Mouse (Mus musculus): ENCODE results near the gene Slc25a44.
A peak's percentile ranks its signal among the peaks of the same experiment; 100 is the strongest.

The Slc25a44 gene

DNA sequence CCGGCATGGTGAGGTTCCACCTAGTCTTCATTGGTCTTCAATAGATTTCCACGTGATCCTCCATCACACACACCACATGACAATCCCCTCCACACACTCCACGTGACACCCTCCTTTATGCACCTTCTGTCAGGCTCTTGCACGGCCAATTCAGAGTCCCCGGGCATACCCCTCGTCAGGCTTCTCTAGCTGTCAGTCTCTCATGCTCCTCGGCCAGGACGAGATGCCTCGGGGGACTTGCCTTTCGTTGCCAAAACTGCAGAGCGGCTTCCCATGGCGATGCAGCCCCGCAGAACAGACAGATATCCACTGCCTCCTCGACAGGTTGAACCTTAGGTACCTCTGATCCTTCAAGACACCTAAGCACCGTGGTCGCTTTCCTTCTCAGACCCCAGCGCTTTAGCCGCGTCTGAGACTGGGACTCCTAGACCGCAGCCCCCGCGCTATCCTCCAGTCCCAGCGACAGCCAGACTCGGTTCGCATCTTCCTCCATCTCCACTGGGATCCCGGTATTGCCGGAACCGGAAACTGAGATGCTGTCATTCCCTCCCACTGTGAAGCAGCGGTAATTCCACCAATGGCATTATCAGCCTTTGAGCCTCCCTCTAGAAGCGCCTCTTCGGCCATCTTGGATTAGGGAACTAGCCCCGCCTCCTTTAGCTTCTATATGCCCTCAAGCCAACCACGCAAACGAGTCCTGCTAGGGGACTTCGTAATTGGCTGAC, at the start of gene Slc25a44:
TSS of gene Slc25a44 (minus strand) at position 535 of the 725 bp plus-strand sequence.
- TF ChIP-seq GATA4 (IDR thresholded peaks at IDR 0.05; ENCODE audit: insufficient replicate concordance, low read length), result peak; percentile 10; the same call in 1 of the 2 replicates

DNA sequence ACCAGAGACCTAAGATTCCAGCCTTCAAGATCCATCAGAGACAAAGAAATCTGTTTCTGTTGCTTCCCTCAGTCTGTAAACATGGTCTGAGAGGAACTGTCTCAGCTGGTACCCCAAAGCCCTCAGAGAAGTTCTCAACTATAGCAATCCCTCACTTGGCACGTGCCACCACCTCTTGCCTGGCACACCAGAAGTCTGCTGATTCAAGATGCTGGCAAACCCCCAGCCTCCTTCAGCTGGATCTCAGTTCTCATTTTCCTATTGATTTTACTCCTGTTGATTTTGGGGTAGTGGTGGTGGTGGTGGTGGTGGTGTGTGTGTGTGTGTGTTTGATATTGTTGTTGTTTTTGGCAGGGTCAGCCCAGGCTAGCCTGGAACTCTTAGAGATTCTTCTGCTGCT, 48.6 kb upstream of the Slc25a44 start:
- TF ChIP-seq GATA4 (IDR thresholded peaks at IDR 0.05; ENCODE audit: insufficient replicate concordance, low read length), result no peak

DNA sequence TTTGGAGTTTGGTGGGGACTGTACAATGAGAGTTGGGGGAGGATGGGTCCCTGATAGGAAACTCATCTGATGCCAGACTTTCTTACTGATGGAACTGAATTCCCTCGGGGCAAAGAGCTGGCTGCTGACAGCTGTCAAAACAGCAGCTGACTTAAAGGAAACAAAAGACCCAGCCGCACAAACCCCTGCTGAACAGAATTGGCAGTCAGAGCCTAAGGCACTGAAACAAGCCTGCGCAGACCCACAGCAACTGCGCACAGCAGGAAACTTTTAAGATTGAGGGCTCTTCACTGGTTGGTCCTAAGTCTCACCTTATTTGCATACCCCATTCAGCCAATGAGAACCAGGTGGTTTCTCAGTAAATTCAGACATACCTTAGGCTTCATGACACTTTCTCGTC, 48.1 kb upstream of the Slc25a44 start:
- TF ChIP-seq GATA4 (IDR thresholded peaks at IDR 0.05; ENCODE audit: insufficient replicate concordance, low read length), result no peak

DNA sequence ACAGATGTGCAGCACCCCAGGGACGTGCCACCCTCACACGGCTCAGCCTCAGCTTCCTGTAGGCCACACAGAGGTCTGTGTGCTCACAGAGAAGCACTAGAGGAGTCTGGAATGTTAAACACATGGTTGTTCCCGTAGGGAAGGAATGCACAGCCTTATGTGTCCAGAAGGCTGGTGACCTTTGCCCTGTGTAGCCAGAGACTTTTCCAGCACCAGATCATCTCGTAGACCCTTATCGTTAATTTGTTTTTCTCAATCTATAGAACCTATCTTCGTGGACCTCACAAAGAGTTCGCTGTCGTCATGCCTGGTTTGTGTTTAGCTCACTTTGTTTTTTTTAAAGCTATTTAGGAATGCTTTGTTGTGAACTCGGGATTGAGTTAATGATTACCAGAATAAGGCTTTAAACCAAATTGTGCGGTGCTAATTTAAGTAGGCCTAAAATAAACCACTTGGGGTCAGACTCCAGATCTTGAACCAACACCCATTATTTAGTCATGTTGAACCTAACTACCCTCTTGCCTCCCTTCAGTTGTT, 46.1 kb upstream of the Slc25a44 start:
- TF ChIP-seq GATA4 (IDR thresholded peaks at IDR 0.05; ENCODE audit: insufficient replicate concordance, low read length), result no peak

DNA sequence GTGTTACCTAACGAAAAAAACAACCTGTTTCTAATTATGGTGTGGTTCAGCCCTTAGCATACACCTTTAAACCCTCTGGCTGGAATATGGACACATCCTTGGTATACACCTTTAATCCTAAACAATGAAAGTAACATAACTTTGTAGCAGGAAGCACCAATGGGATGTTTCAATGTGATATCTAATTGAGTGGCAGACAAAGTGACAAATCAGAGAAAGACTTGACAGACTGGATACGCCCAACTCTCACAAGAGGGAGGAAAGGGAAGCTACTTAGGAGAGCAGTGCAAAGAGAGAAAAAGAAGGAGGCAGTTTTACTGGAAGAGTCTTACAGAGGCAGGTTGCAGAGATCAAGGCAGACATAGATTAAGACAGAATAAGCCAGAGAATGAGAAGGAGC, 44.5 kb upstream of the Slc25a44 start:
- no peak for TF ChIP-seq GATA4 (IDR thresholded peaks at IDR 0.05; ENCODE audit: insufficient replicate concordance, low read length)

DNA sequence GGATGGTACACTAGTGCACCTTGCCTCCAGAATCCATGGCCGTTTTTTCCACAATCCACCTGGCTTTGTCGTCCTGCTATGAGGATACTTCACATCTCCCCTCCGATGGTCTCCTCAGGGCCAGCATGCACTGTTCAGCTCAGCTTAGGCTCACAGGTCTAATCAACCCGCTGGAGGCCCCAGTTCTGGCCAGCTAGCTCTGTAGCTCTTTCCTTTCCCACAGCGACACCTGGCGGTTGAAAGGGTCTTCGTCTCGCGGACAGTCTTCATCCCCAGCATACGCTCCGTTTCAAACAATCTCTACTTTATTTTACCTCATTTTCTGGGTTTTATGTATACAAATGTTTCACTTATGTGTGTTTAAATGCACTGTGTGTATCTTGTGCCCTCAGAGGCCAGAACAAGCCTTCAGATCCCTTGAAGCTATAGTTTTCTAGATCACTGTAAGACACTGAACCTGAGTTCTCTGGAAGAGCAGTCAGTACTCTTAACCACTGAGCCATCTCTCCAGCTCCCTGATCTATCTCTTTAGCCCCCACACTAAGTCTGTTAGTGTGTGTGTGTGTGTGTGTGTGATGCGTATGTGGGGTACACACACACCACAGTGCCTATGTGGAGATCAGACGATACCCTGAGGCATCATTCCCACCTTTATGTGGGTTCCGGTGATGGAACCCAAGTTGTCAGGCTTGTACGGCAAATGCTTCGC, 42.3 kb upstream of the Slc25a44 start:
- no peak for TF ChIP-seq GATA4 (IDR thresholded peaks at IDR 0.05; ENCODE audit: insufficient replicate concordance, low read length)

DNA sequence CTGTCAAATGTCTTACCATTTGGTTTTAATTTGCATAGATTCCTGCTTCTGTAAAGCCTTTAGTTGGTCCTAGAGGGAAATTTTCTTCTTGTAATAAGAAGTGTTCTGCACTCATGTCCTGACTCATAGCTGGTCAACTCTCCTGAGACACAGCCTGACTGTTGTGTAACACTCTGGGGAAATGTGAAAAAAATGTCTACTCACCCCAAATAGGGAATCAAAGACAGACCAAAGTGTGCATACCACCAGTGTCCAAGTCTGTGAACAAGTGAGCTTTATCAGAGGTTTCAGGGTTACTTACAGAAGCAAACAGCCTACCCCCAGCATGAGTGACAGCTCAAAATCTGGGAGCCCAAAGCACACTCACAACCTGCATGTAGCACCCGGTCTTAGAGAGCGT, 40.2 kb upstream of the Slc25a44 start:
- TF ChIP-seq GATA4 (IDR thresholded peaks at IDR 0.05; ENCODE audit: insufficient replicate concordance, low read length), result no peak

DNA sequence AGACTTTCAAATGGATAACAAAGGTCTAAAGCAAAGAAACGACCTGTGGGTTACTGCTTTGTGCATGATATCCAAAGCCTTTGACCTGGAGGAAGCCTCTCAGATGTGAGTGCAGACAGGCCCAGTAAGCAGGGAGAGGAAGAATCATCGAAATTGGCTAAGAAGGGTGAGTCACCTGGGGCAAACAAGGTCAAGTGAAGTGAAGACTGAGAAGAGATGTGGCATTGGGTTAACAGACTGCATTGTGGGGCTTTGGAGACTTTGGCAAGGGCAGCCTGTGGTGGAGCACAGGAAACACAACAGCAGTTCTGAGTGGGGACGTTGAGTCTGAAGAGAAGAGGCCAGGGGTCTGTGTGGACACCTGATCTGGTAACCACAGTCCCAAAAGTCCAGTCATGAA, 39.5 kb upstream of the Slc25a44 start:
- no peak for TF ChIP-seq GATA4 (IDR thresholded peaks at IDR 0.05; ENCODE audit: insufficient replicate concordance, low read length)

DNA sequence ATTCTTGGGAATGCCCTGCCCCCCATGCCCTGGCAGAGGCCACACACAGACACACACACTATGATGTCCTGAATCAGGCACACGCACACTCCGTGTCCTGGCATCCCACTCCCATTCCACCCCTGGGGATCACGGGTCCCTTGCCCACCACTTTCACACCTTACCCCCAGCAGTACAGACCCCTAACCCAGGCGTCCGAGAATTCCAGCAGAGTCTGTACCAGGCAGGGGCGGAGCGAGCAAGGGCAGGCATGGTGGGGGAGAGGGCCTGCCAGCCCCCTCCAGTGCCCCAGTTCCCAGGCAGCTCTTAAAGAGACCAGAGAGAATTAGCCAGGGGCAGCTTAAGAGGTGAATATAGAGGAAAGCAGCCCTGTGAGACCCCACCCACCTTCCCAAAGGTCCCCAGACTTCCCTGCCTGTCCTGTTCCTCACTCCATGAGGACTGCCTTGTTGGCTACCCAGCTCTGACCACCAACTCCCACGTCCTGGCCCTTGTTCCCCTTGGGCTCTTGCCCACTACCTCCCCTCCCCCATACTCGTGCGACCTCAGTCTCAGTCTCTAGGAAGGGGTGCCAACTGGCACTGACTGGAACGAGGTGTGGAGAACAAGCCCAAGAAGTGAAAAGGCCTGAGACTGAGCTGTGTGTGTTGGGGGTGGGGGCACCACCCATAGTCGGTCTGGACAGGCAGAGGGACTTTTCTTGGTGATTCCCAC, 36.2 kb upstream of the Slc25a44 start, which contains the start of gene Sema4a:
TSS of gene Sema4a (minus strand) at position 200 of the 714 bp plus-strand sequence.
- no peak for TF ChIP-seq GATA4 (IDR thresholded peaks at IDR 0.05; ENCODE audit: insufficient replicate concordance, low read length)

DNA sequence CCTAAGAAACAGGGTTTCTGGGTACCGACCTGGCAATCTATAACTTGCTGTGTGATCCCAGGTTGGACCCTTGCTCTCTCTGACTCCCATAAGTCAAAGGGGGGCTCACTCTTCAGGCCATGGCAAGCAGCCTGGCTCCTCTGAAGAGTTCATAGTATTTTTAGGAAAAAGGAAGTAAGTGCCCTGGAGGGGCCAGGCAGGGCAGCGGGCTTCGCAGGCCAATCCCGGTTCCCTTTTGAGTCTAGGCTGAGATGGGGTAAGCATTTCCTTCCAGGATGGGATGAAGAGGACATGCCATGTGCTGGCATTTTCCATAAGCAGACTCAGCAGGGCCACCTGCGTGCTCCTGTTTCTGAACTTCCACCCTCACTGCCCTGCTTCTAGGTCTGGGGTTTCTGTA, 35.1 kb upstream of the Slc25a44 start:
- no peak for TF ChIP-seq GATA4 (IDR thresholded peaks at IDR 0.05; ENCODE audit: insufficient replicate concordance, low read length)

DNA sequence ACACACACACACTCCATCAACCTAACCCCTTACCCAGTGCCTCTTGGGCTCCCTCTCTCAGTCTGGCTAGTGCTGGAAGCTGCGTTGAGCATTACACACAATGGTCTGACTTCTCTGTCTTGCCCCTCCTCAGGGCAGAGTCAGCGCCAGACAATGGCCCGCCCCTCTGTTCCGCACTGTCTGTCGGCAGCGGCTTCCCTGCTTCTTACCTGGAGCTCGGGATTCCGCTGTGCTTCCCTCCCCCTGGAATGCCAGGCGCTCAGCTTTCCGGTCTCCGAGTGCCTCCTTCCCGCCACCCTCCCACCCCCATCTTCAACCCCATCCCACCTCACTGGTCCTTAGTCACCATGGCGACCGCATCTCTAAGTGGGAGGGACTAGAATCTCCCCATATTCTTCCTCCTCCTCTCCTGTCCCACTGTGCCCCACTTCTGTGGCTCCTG, 33.9 kb upstream of the Slc25a44 start:
- TF ChIP-seq GATA4 (IDR thresholded peaks at IDR 0.05; ENCODE audit: insufficient replicate concordance, low read length), result no peak

DNA sequence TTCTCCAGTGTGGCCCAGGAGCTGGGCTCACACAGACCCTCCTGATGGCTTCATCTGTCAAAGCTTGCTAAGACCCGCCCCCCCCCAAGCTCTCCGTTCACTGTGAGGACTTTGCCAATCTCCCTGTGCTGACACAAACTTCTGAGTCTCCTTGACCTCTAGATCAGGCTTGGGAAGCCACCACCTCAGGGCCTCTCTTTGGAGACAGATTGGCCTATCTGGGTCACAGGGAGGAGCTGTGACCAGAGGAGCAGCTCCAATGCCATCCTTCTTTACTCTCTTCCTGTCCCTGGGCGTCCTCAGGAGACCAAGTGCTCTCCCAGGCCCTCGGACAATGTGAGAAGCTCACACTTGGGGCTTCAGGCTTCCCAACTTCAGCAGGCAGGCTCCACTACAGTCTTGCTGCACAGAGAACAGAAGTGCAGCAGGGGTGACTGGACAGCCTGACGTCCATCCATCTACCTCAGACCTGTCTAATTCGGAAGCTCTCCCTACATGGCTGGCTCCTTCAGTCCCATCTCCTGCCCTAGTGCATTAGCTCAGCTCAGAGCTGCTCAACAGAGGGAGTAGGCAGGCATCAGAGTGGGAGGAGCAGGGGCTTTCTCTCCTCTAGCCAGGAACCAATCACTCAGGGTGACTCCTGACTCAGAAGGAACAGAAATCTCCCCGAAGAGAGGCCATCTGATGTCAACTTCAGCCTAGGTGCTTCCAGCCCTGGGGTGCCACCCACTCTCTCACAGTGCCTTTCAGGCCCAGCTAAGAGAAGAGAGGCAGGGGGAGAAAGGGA, 32.0 kb upstream of the Slc25a44 start:
- TF ChIP-seq GATA4 (IDR thresholded peaks at IDR 0.05; ENCODE audit: insufficient replicate concordance, low read length), result no peak

DNA sequence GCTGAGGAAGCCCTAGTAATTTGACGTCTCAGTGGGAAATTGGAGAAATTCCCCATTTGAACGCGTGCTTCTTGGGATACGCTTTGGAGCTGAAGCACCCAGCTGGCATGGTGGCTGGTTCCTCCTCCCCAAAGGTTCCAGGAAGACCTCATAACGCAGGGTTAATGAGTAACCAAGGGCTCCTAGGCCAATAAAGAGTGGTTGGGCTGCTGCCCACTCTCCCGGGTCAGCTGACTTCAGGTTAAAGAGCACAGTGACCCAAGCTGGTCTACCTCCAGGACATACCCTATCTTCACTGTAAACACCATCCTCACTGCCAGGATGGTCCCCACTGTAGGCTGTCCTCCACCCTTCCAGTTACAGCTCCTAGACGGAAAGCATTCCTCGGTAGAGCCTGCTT, 31.4 kb upstream of the Slc25a44 start:
- no peak for TF ChIP-seq GATA4 (IDR thresholded peaks at IDR 0.05; ENCODE audit: insufficient replicate concordance, low read length)

DNA sequence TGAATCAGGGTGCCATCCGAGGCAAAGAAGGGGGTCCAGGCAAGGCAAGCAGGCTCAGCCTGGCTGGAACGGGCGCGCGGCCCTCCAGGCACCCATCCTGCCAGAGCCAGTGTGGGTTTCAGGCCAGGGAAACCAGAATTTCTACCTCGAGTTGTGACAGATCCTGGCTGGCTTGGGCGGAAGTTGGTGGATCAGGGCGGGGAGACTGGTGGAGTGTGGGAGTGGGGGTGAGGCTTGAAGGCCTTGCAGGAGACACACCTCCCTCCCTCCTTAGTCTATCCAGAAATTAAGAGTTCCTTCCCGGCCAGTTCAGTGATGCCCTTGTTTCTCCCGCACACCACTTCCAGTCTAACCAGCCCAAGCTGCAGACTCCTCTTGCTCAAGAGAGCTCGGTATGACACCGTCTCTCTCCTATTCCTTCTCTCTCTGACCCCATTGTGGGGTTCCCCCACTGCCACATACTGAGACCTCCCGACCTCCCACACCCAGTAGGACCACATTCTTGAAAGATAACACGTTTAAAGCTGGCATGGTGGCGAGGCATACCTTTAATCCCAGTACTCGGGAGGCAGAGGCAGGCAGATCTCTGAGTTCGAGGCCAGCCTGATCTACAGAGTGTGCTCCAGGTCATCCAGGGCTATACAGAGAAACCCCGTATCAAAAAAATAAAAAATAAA, 30.8 kb upstream of the Slc25a44 start:
- TF ChIP-seq GATA4 (IDR thresholded peaks at IDR 0.05; ENCODE audit: insufficient replicate concordance, low read length), result no peak
